Mouse (Mus musculus): ENCODE measurements around the gene Gstp1. TPM values are rescaled to one million over a fixed set of nuclear protein-coding genes. Genes with fewer than 3 reads are reported as not detected.

The Gstp1 gene
- total and polyA plus RNA-seq, 3 experiments: 46.2 to 86.5 (median 64.2) TPM

DNA sequence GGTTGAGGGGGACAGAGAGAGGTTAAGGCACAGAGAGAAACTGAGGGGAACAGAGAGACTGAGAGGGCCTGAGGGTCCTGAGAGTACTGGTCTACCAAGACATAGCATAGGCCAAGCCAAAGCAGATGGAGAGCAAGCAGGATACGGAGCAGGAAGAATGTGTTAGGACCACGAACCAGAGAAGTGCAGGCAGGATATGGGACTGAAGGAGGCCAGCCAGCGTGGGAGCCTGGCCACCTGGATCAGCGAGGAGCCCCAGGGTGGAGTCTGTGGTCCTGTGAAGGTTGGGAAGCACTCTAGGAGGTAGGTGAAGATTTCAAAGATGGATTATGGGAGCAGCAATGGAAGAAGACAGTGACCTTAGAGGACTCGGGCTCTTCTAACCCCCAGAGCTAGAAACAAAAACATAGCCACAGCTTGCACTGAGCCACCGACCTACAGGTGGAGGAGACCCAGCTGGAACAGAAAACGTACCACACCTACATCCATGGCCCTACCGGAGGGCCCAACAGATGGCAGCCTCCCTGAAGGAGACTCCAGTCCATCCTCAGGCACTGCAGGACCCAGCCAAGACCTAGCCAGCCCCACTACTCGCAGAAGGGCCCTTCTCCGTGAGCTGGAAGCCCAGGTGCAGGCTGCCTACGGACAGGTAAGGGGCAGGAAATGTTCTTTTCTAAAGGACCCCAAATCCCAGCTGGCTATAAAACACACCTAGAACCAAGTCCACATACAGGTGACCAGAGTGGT is 44.6 kb upstream of the Gstp1 start:
- H3K36me3 ChIP-seq (replicated peaks): no peaks in the 10 kb centered on the region
- peaks cover 6% of the 10 kb centered on the region for H3K4me1 ChIP-seq (ENCODE audit: insufficient read depth, low read depth, low read length)
- TF ChIP-seq TAL1 (conservative IDR thresholded peaks at IDR 0.05; ENCODE audit: low read depth, low read length) (no peak), CTCF (IDR thresholded peaks at IDR 0.05; ENCODE audit: low read depth, low read length) (no peak), POLR2AphosphoS5 (IDR thresholded peaks at IDR 0.05; ENCODE audit: insufficient replicate concordance, low read depth, low read length) (no peak), GATA1 (IDR thresholded peaks at IDR 0.05; ENCODE audit: borderline replicate concordance, low read length) (no peak), GATA2 (IDR thresholded peaks at IDR 0.05; ENCODE audit: borderline replicate concordance, low read depth, low read length) (no peak)
- ATAC-seq (ENCODE audit: extremely low read depth, insufficient number of reproducible peaks, low FRiP score, poor library complexity, severe bottlenecking) (no peak), DNase-seq (ENCODE audit: low spot score) (no peak)
- peaks cover 75% of the 10 kb centered on the region for H3K27me3 ChIP-seq (ENCODE audit: insufficient read depth, low read length)
- no peak overlapping the region for H3K4me3 ChIP-seq (ENCODE audit: low read depth, low read length)
- no peaks in the 10 kb centered on the region for H3K9me3 ChIP-seq (replicated peaks)

DNA sequence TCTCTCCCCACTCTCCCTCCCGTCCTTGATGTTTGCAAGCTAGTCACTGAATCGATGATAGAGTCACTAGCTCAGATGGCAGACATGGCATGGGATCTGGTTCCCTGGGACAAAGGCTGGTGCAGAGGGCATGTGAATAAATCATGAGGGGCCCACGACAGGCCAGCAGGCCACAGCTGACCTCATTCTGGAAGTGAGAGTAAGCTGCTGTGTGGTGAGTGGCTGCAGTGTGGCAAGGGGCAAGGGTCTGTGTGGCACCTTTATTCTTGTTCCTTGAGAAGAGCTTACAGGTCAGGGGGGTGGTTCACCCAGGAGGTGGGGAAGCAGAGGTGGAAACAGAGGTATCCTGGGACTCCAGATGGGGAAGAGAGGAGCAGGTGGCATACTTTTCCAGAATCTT is 43.6 kb upstream of the Gstp1 start, which contains the start of gene Cabp2:
Gene Cabp2 (plus strand): TSS at position 185 of the 400 bp plus-strand sequence.
- H3K27me3 ChIP-seq (ENCODE audit: insufficient read depth, low read length): peaks cover 69% of the 10 kb centered on the region
- no peak for TF ChIP-seq POLR2AphosphoS5 (IDR thresholded peaks at IDR 0.05; ENCODE audit: insufficient replicate concordance, low read depth, low read length)
- no peak for TF ChIP-seq GATA1 (IDR thresholded peaks at IDR 0.05; ENCODE audit: borderline replicate concordance, low read length)
- TF ChIP-seq GATA2 (IDR thresholded peaks at IDR 0.05; ENCODE audit: borderline replicate concordance, low read depth, low read length): no peak
- no peaks in the 10 kb centered on the region for H3K36me3 ChIP-seq (replicated peaks)
- ATAC-seq (ENCODE audit: extremely low read depth, insufficient number of reproducible peaks, low FRiP score, poor library complexity, severe bottlenecking) (no peak), DNase-seq (ENCODE audit: low spot score) (no peak)
- no peak within 1 kb of the TSS for H3K4me3 ChIP-seq (ENCODE audit: low read depth, low read length)
- H3K9me3 ChIP-seq (replicated peaks): no peaks in the 10 kb centered on the region
- H3K4me1 ChIP-seq (ENCODE audit: insufficient read depth, low read depth, low read length): peaks cover 6% of the 10 kb centered on the region

DNA sequence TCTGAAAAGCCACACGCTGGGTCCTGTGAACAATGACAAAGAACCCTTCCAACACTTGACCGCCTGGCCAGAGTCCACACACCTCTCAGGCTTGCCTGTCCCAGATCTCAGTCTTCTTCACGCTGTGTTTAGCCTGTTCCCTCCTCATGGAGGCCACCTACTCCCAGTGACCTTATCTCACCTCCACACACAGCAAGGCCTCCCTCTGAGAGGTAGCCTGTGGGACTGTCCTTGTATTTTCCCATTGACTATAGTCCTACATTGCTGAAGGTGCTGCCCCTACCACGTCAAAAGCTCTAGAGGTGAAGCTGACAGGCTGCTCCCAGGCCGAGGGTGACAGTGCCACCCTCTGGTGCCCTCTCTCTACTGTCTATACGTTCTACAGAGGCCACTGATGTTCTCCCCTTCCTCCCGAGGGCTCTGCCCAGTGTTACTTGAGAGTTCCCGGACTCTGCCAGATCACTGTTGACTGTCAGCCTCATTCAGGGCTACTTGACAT is 42.8 kb upstream of the Gstp1 start:
- DNase-seq (ENCODE audit: low spot score): no peak
- no peak for TF ChIP-seq POLR2AphosphoS5 (IDR thresholded peaks at IDR 0.05; ENCODE audit: insufficient replicate concordance, low read depth, low read length)
- no peak for TF ChIP-seq TAL1 (conservative IDR thresholded peaks at IDR 0.05; ENCODE audit: low read depth, low read length)
- no peak for TF ChIP-seq GATA2 (IDR thresholded peaks at IDR 0.05; ENCODE audit: borderline replicate concordance, low read depth, low read length)
- no peak for TF ChIP-seq GATA1 (IDR thresholded peaks at IDR 0.05; ENCODE audit: borderline replicate concordance, low read length)
- no peak for TF ChIP-seq CTCF (IDR thresholded peaks at IDR 0.05; ENCODE audit: low read depth, low read length)
- no peak overlapping the region for H3K4me3 ChIP-seq (ENCODE audit: low read depth, low read length)
- ATAC-seq (ENCODE audit: extremely low read depth, insufficient number of reproducible peaks, low FRiP score, poor library complexity, severe bottlenecking): no peak
- H3K9me3 ChIP-seq (replicated peaks): no peaks in the 10 kb centered on the region
- H3K4me1 ChIP-seq (ENCODE audit: insufficient read depth, low read depth, low read length): peaks cover 6% of the 10 kb centered on the region
- no peaks in the 10 kb centered on the region for H3K36me3 ChIP-seq (replicated peaks)
- H3K27me3 ChIP-seq (ENCODE audit: insufficient read depth, low read length): peaks cover 68% of the 10 kb centered on the region

DNA sequence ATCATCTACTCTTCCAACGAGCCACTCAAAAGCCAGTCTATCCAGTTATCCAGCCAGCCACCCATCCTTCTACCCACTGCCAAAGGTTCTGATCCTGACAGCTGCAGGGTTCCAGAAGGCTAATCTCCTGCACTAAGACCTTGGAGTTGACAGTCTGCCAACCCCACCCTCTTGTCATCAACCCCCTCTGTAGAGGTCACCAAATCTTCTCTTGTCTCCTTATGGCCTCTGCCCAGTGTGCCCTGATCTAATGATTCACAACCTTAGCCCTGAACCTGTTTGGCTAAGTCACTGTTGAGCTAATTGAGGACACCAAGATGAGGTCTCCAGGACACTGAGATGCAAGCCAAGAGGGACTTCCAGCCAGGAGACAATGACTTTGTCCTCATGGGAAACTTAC is 41.8 kb upstream of the Gstp1 start:
- no peaks in the 10 kb centered on the region for H3K9me3 ChIP-seq (replicated peaks)
- H3K36me3 ChIP-seq (replicated peaks): no peaks in the 10 kb centered on the region
- ATAC-seq (ENCODE audit: extremely low read depth, insufficient number of reproducible peaks, low FRiP score, poor library complexity, severe bottlenecking) (no peak), DNase-seq (ENCODE audit: low spot score) (no peak)
- H3K27me3 ChIP-seq (ENCODE audit: insufficient read depth, low read length): peaks cover 60% of the 10 kb centered on the region
- TF ChIP-seq TAL1 (conservative IDR thresholded peaks at IDR 0.05; ENCODE audit: low read depth, low read length): no peak
- TF ChIP-seq CTCF (IDR thresholded peaks at IDR 0.05; ENCODE audit: low read depth, low read length): no peak
- no peak for TF ChIP-seq GATA2 (IDR thresholded peaks at IDR 0.05; ENCODE audit: borderline replicate concordance, low read depth, low read length)
- TF ChIP-seq GATA1 (IDR thresholded peaks at IDR 0.05; ENCODE audit: borderline replicate concordance, low read length): no peak
- no peak for TF ChIP-seq POLR2AphosphoS5 (IDR thresholded peaks at IDR 0.05; ENCODE audit: insufficient replicate concordance, low read depth, low read length)
- H3K4me1 ChIP-seq (ENCODE audit: insufficient read depth, low read depth, low read length): peaks cover 6% of the 10 kb centered on the region
- no peak overlapping the region for H3K4me3 ChIP-seq (ENCODE audit: low read depth, low read length)

DNA sequence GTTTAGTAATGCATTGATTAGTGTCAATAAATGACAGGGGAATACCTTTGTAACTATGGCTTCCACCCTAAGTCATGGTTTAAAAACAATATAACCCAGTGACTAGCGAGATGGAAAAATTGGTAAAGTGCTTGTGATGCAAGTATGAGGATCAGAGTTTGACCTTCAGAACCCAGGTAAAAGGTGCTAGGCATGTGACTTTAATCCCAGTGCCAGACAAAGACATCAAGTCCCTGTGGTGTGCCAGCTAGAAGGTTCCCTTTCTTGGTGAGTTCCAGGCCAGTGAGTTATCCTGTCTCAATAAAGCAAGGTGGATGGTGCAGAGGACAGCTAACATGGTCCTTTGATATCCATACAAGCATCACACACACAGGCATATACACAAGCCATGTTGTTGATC is 37.7 kb upstream of the Gstp1 start:
- Histone ChIP-seq H3K27me3 (ENCODE audit: insufficient read depth, low read length) (peaks cover 38% of the 10 kb centered on the region), H3K36me3 (replicated peaks) (no peaks in the 10 kb centered on the region), H3K9me3 (replicated peaks) (no peaks in the 10 kb centered on the region), H3K4me3 (ENCODE audit: low read depth, low read length) (no peak overlapping the region), H3K4me1 (ENCODE audit: insufficient read depth, low read depth, low read length) (peaks cover 2% of the 10 kb centered on the region)
- DNase-seq (ENCODE audit: low spot score) (no peak), ATAC-seq (ENCODE audit: extremely low read depth, insufficient number of reproducible peaks, low FRiP score, poor library complexity, severe bottlenecking) (no peak)
- no peak for TF ChIP-seq GATA2 (IDR thresholded peaks at IDR 0.05; ENCODE audit: borderline replicate concordance, low read depth, low read length)
- TF ChIP-seq CTCF (IDR thresholded peaks at IDR 0.05; ENCODE audit: low read depth, low read length): no peak
- no peak for TF ChIP-seq GATA1 (IDR thresholded peaks at IDR 0.05; ENCODE audit: borderline replicate concordance, low read length)
- no peak for TF ChIP-seq POLR2AphosphoS5 (IDR thresholded peaks at IDR 0.05; ENCODE audit: insufficient replicate concordance, low read depth, low read length)
- no peak for TF ChIP-seq TAL1 (conservative IDR thresholded peaks at IDR 0.05; ENCODE audit: low read depth, low read length)

DNA sequence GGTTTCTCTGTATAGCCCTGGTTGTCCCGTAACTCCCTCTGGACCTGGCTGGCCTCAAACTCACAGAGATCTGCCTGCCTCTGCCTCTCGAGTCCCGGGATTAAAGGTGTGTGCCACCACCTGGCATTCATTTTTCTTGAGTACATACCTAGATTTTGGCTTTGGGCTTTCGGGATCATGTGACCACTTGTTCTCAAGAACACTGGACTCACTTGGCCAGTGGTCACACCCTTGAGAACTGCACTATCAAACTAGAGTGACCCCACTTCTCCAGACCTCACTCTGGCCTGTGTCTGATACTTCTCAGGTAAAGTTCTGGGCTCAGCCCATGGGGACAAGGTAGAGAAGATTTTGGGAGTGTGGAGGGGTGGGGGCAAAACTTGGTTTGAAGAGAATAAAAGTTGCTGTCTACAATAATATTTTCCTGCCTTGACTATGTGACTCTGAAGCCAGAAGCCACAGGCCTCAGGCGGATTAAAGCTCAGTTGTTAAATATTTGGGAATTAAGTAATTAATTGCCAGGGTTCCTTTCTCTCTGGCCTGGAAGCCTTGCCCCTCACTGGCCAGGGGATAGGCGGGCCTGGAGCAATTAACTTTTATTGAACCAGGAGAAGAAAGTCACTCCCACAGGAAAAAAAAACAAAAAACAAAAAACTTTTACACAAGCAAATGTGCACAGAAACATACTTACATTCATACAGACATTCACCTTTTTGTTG is 35.1 kb upstream of the Gstp1 start:
- no peaks in the 10 kb centered on the region for H3K36me3 ChIP-seq (replicated peaks)
- H3K27me3 ChIP-seq (ENCODE audit: insufficient read depth, low read length): peaks cover 40% of the 10 kb centered on the region
- no peak overlapping the region for H3K4me3 ChIP-seq (ENCODE audit: low read depth, low read length)
- ATAC-seq (ENCODE audit: extremely low read depth, insufficient number of reproducible peaks, low FRiP score, poor library complexity, severe bottlenecking): no peak
- no peak for DNase-seq (ENCODE audit: low spot score)
- H3K4me1 ChIP-seq (ENCODE audit: insufficient read depth, low read depth, low read length): peaks cover 2% of the 10 kb centered on the region; the same call in 1 of the 2 replicates
- no peak for TF ChIP-seq GATA1 (IDR thresholded peaks at IDR 0.05; ENCODE audit: borderline replicate concordance, low read length)
- no peak for TF ChIP-seq POLR2AphosphoS5 (IDR thresholded peaks at IDR 0.05; ENCODE audit: insufficient replicate concordance, low read depth, low read length)
- TF ChIP-seq GATA2 (IDR thresholded peaks at IDR 0.05; ENCODE audit: borderline replicate concordance, low read depth, low read length): no peak
- no peak for TF ChIP-seq TAL1 (conservative IDR thresholded peaks at IDR 0.05; ENCODE audit: low read depth, low read length)
- TF ChIP-seq CTCF (IDR thresholded peaks at IDR 0.05; ENCODE audit: low read depth, low read length): no peak
- no peaks in the 10 kb centered on the region for H3K9me3 ChIP-seq (replicated peaks)
